16 mouse cellular contexts compared by ENCODE assay signal in the genomic region with DNA sequence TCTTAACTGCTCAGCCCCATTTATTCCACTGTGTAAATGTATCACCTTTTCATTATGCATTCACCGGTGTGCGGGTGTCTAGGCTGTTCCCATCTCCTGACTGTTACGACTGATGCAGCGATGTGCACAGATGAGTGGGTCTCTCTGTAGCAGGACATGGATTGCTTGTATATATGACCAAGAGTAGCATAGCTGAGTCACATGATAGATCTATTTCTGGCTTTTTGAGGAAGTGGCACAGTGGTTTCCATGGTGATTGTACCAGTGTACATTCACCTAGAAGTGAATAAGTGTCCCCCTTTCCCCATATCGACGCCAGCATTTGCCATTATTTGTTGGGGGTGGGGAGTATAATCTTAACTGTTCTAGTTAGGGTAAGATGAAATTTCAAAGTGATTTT. TPM values are rescaled to one million over a fixed set of nuclear protein-coding genes. Genes with fewer than 3 reads are reported as not detected.
DNase-seq lines count a peak whose midpoint lies in the region; ATAC-seq and TF ChIP-seq lines count a peak whose summit lies in the region.
"Had no signal": no experiment of that assay in that cellular context is flagged by ENCODE, and none has a peak within 500 bp of the region (broad histone marks: within the 10 kb centered on the region; RNA-seq: fewer than 3 reads in every experiment).

No protein-coding gene starts in this region.

- TF ChIP-seq POLR2A in brain, embryonic 14.5 days (IDR thresholded peaks at IDR 0.05; ENCODE audit: borderline replicate concordance, extremely low read depth, insufficient read depth, insufficient read length, poor library complexity, severe bottlenecking) = no peak

- peak; percentile 56 for DNase-seq in midbrain, embryonic 11.5 days (ENCODE audit: low spot score, missing footprints)
- DNase-seq in midbrain, embryonic 10.5 days (ENCODE audit: low spot score) = no peak
- peak; percentile 9 for DNase-seq in brain, embryonic 14.5 days (ENCODE audit: low read depth)
- no peak for DNase-seq in cerebellum, adult 9-11 months
- DNase-seq: heart, postnatal 4 days; kidney, postnatal 14 days; layer of hippocampus, postnatal 36 days; thymus, adult 2 months had no signal

- TF ChIP-seq CTCF in brain, embryonic 14.5 days (IDR thresholded peaks at IDR 0.05; ENCODE audit: borderline replicate concordance, extremely low read depth, insufficient read depth, insufficient read length) = no peak

- H3K4me1 ChIP-seq in forebrain, embryonic 16.5 days (replicated peaks; ENCODE audit: control insufficient read depth, insufficient read depth, low read length) = no peaks in the 10 kb centered on the region
- H3K4me1 ChIP-seq in forebrain, embryonic 12.5 days = no peaks in the 10 kb centered on the region
- H3K4me1 ChIP-seq in midbrain, embryonic 11.5 days (ENCODE audit: control insufficient read depth, insufficient read depth, low read length) = no peaks in the 10 kb centered on the region
- H3K4me1 ChIP-seq in midbrain, embryonic 10.5 days = peaks cover 7% of the 10 kb centered on the region
- H3K4me1 ChIP-seq: intestine, embryonic 15.5 days; limb, embryonic 13.5 days; neural tube, embryonic 12.5 days had no signal

- peaks cover 8% of the 10 kb centered on the region for H3K36me3 ChIP-seq in forebrain, embryonic 16.5 days (ENCODE audit: control insufficient read depth, insufficient read depth)
- H3K36me3 ChIP-seq in forebrain, embryonic 12.5 days (replicated peaks) = peaks cover 36% of the 10 kb centered on the region
- peaks cover 2% of the 10 kb centered on the region for H3K36me3 ChIP-seq in midbrain, embryonic 11.5 days (ENCODE audit: control insufficient read depth, insufficient read depth, low read length)
- peaks cover 58% of the 10 kb centered on the region for H3K36me3 ChIP-seq in midbrain, embryonic 10.5 days

- H3K9me3 ChIP-seq in forebrain, embryonic 16.5 days (ENCODE audit: control insufficient read depth, low read length) = no peaks in the 10 kb centered on the region
- H3K9me3 ChIP-seq in forebrain, embryonic 12.5 days = no peaks in the 10 kb centered on the region
- no peaks in the 10 kb centered on the region for H3K9me3 ChIP-seq in midbrain, embryonic 11.5 days (ENCODE audit: control insufficient read depth, low read length)
- H3K9me3 ChIP-seq in midbrain, embryonic 10.5 days (replicated peaks) = no peaks in the 10 kb centered on the region; the same call in 1 of the 2 replicates
- H3K9me3 ChIP-seq: intestine, embryonic 15.5 days; neural tube, embryonic 12.5 days had no signal

- H3K4me2 ChIP-seq in forebrain, embryonic 16.5 days (ENCODE audit: low read length) = no peak overlapping the region
- no peak overlapping the region for H3K4me2 ChIP-seq in forebrain, embryonic 12.5 days
- no peak overlapping the region for H3K4me2 ChIP-seq in midbrain, embryonic 11.5 days
- H3K4me2 ChIP-seq: heart, embryonic 11.5 days; intestine, embryonic 15.5 days; limb, embryonic 13.5 days; neural tube, embryonic 12.5 days had no signal

- 86% methylated on average over 6 of the region's 6 CpGs for WGBS in forebrain, embryonic 16.5 days
- 89% methylated on average over 6 of the region's 6 CpGs for WGBS in forebrain, embryonic 12.5 days
- WGBS in midbrain, embryonic 11.5 days = 95% methylated on average over 6 of the region's 6 CpGs
- 95% methylated on average over 6 of the region's 6 CpGs for WGBS in midbrain, embryonic 10.5 days

- H3K27ac ChIP-seq in forebrain, embryonic 16.5 days (ENCODE audit: low read length) = no peak overlapping the region
- no peak overlapping the region for H3K27ac ChIP-seq in forebrain, embryonic 12.5 days
- no peak overlapping the region for H3K27ac ChIP-seq in midbrain, embryonic 11.5 days (ENCODE audit: low read depth, low read length)
- H3K27ac ChIP-seq in midbrain, embryonic 10.5 days (replicated peaks) = no peak overlapping the region
- H3K27ac ChIP-seq: intestine, embryonic 15.5 days; limb, embryonic 13.5 days; neural tube, embryonic 12.5 days had no signal

- no peak overlapping the region for H3K9ac ChIP-seq in forebrain, embryonic 16.5 days (replicated peaks; ENCODE audit: low read depth, low read length)
- H3K9ac ChIP-seq in forebrain, embryonic 12.5 days = no peak overlapping the region
- H3K9ac ChIP-seq in midbrain, embryonic 11.5 days (ENCODE audit: low read length) = no peak overlapping the region
- H3K9ac ChIP-seq: intestine, embryonic 15.5 days; limb, embryonic 13.5 days; neural tube, embryonic 12.5 days had no signal

- H3K27me3 ChIP-seq in forebrain, embryonic 16.5 days (replicated peaks; ENCODE audit: control insufficient read depth, insufficient read depth, low read length) = no peaks in the 10 kb centered on the region
- H3K27me3 ChIP-seq in forebrain, embryonic 12.5 days = no peaks in the 10 kb centered on the region
- H3K27me3 ChIP-seq in midbrain, embryonic 11.5 days (ENCODE audit: control insufficient read depth, insufficient read depth, low read length) = no peaks in the 10 kb centered on the region
- no peaks in the 10 kb centered on the region for H3K27me3 ChIP-seq in midbrain, embryonic 10.5 days (ENCODE audit: low read depth, poor library complexity, severe bottlenecking)
- H3K27me3 ChIP-seq: intestine, embryonic 15.5 days; limb, embryonic 13.5 days; neural tube, embryonic 12.5 days had no signal

- ATAC-seq in forebrain, embryonic 16.5 days = 0 out of 2 replicates have a peak, but pooled peaks have one; percentile 28
- ATAC-seq in forebrain, embryonic 12.5 days (ENCODE audit: low FRiP score) = no peak
- ATAC-seq in midbrain, embryonic 11.5 days (ENCODE audit: low FRiP score) = no peak
- 0 out of 2 replicates have a peak, but pooled peaks have one; percentile 36 for ATAC-seq in neutrophil, adult 5-6 weeks (ENCODE audit: extremely low read depth, insufficient number of reproducible peaks, low FRiP score, poor library complexity, severe bottlenecking)
- ATAC-seq in megakaryocyte-erythroid progenitor cell, adult 5-6 weeks (replicated peaks; ENCODE audit: low FRiP score, low TSS enrichment, poor library complexity, severe bottlenecking) = no peak
- ATAC-seq: intestine, embryonic 15.5 days had no signal

- H3K4me3 ChIP-seq in forebrain, embryonic 16.5 days (replicated peaks; ENCODE audit: low read length) = no peak overlapping the region
- no peak overlapping the region for H3K4me3 ChIP-seq in forebrain, embryonic 12.5 days (replicated peaks)
- no peak overlapping the region for H3K4me3 ChIP-seq in midbrain, embryonic 11.5 days (ENCODE audit: low read depth, low read length)
- no peak overlapping the region for H3K4me3 ChIP-seq in midbrain, embryonic 10.5 days
- H3K4me3 ChIP-seq: intestine, embryonic 15.5 days; limb, embryonic 13.5 days; neural tube, embryonic 12.5 days had no signal

RNA-seq across cellular contexts. Expression of a gene that starts 34.0 kb away (rescaled TPM):
- polyA plus RNA-seq in forebrain, embryonic 16.5 days (2015; fragmentation: Nextera tagmentation; extraction: Ambion mirVana) = 25.9 and 29.4 TPM in 2 replicates
- 27.0 and 27.3 TPM in 2 replicates for polyA plus RNA-seq in forebrain, embryonic 12.5 days (2016; fragmentation: Nextera tagmentation; extraction: Ambion mirVana)
- 31.4 and 32.7 TPM in 2 replicates for polyA plus RNA-seq in midbrain, embryonic 11.5 days (2014; fragmentation: Nextera tagmentation; extraction: Ambion mirVana)
- polyA plus RNA-seq in midbrain, embryonic 10.5 days (2016; fragmentation: Nextera tagmentation; extraction: Ambion mirVana) = 30.4 and 34.3 TPM in 2 replicates
- polyA plus RNA-seq in brain, embryonic 14.5 days (2012; rRNA removed) = 26.9 and 27.7 TPM in 2 replicates
- total RNA-seq in neutrophil, adult 5-6 weeks (2017) = 1.6 and 2.7 TPM in 2 replicates
- 48.2 and 54.8 TPM in 2 replicates for total RNA-seq in megakaryocyte-erythroid progenitor cell, adult 5-6 weeks (2014; fragmentation: Nextera tagmentation)
- total RNA-seq in megakaryocyte-erythroid progenitor cell, adult 5-6 weeks (2017) = 15.9 and 39.1 TPM in 2 replicates

Comparison
In these comparisons a context has a peak if more than half of its experiments do, and no peak if none do; other contexts are left out.
1. ATAC-seq: peak in forebrain, embryonic 16.5 days (single experiment) and neutrophil, adult 5-6 weeks (single experiment); none in forebrain, embryonic 12.5 days (single experiment), midbrain, embryonic 11.5 days (single experiment) and megakaryocyte-erythroid progenitor cell, adult 5-6 weeks (single experiment).
2. DNase-seq: peak in midbrain, embryonic 11.5 days (single experiment) and brain, embryonic 14.5 days (single experiment); none in midbrain, embryonic 10.5 days (single experiment) and cerebellum, adult 9-11 months (single experiment).